Mouse (Mus musculus) ZHBTc4 (cell line): ENCODE measurements at regions not wholly inside any gene's neighbourhood (a gene's known extent, or its start where the extent isn't known, plus 50 kb on each side); places are given as distances from the start of the nearest gene placed in this dataset.

ENCODE experiments used
- DNase-seq: peaks from one replicate; pipeline ENCODE4 v3.0.0-alpha.2; 2011; ENCODE audit warnings: low read depth, low spot score

DNA sequence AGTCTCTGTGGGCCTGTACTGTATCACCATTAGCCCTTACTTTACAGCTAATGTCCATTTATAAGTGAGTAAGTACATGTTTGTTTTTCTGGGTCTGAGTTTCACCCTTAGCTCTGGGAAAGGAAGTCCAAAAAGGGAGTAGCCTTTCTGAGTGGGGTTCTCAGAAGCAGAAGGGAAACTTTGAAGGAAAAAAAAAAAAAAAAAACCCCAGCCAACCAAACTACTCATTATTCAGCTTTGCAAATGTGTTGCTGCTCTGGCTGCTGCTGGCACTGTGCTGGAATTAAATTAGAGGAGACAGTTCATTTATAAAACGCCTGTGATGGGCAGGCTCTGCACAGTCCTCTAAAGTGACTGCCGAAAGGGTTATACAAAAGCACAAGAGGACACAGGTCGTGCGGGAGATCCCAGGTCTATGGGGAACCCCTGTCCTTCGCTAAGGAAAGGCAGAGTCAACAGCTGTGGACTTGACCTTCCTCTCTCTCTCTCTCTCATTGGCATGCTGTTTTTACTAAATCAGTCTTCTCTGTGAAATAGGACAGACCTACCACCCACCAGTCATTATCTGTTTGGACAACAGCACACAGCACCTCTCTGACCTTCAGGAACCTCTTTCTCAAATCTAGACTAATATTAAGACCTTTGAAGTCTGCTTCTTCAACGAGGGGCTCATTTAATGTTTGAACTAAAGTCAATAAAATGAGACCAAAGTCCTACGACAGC lies 165.4 kb downstream of the Cd47 start:
- DNase-seq: no peak

DNA sequence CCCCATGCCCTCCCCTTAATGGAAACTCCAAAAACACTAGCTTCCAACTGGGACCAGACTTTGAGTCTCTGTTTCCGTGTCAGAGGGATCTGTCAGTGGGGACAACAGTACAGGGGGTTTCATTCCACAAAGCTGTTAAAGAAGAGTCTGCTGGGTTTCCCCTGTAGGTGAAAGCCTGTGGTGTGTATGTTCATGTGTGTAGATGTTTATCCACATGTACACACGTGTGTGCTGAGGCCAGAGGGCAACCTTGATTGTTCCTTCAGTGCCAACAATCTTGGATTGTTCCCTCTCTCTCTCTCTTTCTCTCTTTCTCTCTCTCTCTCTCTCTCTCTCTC lies 165.9 kb downstream of the Cd47 start:
- DNase-seq: no peak

DNA sequence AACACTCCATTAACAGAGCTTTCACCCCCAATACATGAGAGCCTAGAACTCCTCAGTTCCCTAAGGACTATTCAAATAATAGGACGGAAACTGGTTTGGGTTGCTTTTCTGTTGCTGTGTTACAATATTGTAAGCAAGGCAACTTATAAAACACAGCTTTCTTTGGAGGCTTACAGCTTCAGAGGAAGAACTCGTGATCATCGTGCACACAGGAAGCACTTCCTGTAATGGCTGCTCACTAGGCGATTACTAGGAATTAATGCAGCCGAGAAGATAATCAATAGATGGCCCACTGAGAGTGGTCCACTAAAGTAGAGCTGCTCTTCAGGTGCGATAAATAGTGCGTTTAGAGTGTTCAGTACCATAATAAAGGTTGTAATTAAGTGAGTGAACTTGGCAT lies 166.8 kb downstream of the Cd47 start:
- DNase-seq: no peak

DNA sequence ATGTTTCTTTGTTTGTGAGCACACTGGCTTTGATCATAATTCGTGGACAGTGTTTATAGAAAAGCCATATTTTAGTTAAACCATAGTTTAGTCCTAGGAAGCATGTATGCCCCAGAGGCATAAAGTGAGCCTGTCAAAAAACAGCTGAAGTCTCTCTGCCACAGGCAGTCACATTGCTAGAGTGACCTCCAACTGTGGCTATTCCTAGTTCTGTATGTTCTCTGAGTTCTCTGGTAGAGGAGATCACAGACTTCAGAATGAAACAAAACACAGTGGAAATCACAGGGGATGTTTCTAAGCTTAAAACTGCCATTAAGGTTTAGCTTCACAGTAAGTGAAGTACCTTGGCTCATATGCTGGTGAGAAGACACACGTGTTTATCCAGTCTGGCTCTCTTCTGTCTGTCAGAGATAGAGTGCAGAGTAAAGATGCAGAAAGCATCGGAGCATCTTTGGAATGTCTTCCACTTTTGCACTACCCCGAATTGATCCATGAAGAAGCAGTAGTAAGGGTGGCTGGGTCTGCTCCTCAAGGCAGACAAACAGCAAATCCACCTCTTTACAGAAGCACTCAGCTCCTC lies 168.0 kb downstream of the Cd47 start:
- no peak for DNase-seq

DNA sequence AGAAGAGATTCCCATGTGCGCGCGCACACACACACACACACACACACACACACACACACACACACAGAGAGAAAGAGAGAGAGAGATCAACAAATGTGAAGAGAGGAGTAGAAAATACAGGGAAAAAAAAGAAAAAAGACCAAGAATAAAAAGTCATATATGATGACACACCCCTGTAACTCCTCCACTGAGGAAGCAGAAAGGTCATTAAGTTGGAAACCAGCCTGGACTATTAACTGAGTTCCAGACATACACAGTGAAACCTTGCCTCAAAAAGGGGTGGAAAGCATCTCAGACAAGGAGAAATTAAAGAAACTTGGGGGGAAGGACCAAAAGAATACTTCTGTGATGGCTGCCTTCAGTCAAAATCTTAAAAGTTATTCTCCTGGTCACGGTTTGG lies 168.7 kb downstream of the Cd47 start:
- DNase-seq: no peak

DNA sequence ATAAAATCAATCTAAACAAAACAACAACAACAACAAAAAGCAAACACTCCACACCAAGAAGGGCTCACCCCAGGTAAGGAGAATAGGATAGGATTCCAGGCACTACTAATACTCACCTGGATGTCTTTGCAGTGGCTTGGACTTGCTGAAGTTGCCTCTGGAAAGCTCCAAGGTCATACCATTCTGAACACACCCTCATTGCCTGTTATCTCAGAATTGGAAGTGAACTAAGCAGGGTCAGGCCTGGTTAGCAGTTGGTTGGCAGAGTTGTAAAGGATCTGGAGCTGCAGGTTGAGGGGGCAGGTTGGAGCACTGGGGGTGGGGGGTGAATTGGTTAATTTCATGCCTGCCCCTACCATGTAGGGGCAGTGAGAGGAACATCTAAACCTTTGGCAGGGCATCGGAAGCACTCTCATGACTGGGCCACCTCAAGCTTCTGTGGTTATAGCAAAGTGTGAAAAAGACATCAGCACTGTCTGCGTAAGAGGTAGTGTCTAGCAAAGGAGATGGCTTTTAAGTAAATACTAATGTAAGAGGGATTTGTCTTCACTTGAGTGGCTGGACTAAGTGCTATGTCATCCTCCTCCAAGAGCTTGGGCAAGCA lies 169.5 kb downstream of the Cd47 start:
- DNase-seq: no peak

DNA sequence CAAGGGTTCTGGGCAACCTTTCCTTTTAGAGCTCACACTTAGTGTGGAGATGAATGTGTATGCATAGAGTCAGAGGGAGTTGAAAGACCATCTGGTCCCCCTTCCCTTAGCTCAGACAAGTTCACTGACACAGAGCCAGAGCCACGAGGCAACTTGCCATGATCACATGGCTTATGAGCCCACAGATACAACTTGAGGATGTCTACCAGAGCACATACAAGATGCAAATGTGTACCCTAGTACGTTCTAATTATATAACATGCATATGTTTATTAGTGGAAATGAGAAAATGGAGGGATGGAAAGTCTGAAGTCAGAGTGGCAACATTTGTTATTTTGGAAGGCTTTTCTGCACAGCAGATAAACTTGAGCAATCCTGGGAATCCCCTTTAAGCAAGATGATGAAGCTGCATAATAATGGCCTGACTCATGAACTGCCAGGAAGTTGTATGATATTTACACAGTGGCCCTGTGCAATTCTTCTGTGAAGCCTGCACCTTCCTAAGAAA lies 170.0 kb downstream of the Cd47 start:
- DNase-seq: no peak

DNA sequence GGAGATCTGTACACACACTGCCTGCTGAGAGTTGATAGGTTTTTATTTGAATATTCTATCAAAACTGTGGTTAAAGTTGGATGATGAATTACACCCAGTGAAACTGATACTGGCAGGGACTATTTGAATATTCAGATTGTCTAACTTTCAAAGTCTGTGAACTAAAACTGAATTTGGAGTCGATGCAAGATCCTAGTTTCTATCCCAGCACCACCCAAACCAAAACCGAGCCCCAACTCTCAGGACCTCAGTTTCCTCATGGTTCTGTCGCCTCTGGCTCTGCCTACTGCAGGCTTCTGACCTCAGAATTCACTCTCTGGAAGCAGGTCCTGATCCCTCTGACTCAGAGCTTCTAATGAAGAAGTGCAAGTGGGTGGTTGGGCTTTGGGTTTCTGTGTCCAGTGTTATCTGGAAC lies 170.8 kb downstream of the Cd47 start:
- no peak for DNase-seq

DNA sequence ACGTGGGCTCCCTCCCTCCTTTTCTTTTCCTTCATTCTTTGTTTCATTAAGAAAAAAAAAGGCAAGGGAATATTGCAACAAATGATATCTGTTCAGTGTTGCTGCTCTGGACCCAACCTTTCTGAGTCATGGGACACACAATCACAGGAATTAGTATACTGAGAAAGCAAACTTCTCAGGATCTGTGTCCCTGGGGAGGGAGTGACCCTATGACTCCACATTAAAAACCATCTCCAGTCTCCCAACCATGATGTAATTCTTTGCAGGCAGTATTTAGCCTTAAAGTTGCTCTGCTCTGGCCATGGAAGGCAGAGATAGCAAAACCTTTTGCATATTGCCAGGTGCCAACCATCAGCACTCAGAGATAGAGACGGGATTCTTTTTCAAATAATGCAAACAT lies 176.9 kb downstream of the Cd47 start:
- DNase-seq: no peak

DNA sequence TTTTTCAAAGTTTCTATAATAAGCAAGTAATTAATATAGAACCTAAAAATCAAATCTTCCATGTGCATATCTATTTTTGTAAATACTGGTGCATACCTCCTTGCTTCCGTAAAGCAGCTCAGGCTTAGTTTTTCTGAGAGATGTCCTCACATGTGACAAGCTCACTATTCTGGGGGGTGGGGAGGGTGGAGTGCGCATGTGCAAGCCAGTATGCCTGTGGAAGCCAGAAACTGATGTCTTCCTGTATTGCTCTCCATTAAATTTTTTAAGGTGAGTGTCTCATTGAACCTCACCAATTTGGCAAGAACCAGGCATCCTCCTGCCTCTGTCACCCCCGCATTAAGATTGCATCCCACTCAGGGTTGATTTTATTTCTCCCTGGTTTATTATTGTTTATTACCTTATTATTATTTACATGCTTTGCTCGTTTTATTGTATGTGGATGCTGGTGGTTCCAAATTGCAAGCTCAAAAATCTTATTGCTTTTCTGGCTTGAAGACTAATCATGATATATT lies 179.2 kb downstream of the Cd47 start:
- DNase-seq: no peak

DNA sequence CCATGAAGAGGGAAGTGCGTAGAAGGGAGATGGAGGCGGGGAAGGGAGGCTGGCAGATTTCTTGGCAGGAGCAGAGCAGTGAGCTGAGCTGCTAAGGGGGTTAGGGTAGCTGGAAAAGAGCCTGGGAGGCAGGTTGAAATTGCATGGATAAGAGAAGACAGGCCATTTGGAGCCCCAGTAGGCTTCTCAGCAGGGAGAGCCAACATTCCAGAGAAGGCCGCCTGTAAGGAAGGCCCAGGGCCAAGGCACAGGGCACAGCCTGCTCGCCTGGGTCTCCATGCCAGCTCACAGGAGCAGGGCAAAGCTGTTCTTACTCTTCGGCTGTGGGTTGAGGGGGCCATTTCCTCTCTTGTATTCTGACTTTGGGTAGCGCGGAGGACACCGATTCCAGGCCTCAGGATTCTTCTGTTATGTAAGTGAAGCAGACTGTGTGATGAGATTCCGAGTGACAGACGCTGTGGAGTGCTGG lies 179.9 kb downstream of the Cd47 start:
- peak; percentile 52 for DNase-seq

DNA sequence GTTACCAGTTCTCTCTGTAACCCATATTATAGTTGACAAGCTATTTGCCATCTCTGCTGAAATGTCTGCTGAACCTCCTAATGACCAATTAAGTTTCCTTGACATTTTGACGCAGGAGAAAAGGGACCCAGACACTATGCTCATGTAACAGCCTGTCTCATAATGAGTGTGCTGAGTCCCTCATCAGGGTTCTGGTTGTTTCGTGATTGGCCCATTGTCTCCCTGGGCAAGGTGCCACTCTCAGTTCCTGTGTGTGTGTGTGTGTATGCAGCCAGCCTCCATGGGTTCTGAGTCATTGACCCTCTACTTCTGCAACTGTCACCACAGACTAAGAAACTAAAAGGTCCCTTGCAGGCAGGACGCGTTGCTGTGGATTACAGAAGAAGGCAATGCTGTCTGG lies 181.8 kb downstream of the Cd47 start:
- DNase-seq: no peak

DNA sequence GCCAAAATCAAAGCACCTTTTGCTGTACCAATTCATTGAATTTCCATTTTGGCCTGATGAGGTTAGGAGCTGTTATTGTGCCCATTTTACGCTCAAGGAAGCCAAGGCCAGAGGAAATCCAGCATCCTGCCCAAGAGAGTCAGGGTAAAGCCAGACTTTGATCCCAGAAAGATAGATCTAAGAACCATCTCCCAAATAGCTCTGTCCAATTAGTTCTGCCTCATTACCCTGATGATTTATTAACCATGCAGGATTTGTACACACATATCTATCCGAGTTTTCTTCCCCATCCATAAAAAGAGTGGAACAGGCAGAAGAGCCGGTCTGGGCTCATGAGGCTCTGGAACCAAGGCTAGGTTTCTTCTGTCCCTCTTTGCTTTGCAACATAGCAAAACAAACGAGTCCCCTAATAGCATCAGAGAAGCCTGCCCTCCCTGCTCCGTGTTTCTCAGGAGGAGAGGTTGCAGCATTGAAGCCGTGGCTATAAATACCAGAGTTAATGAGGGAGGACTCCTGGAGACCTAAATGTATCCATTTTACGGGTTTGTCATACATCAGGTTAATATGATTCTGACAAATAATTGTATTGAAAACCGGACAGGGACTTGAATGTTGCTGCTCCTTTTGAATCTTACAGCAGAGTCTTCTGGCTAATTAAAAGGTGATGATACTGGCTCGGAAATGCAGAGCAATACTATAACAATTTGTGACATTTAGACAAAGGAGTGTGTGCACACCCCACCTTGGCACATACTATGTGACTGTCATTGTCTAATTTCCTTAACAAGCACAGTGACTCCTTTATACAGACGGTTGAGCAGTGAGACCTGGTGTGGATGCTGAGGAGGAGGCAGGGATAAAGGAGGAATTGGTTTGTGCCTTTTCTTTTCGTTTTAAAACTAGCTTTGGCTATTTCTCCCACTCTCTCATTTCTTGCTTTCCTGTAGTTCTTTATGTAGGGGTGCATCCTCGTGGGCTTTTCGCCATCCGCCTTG lies 185.0 kb downstream of the Cd47 start:
- DNase-seq: no peak

DNA sequence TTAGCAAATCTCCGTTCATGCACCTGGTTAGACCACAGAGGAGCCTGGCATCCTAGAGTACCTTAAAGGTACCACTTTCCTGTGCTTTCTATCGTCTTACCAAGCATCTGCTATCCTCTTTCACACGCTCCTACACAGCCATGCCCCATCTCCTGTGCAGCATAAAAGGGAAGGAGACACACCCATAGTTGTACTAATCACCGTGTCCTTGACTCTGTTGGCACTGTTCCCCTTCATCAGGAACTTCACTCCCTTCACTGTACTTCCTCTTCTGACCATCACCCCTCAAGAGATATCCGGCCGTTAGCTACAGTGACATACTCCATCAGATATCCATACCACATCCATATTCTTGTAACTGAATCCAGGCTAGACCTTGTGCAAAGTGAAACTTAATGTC lies 186.6 kb downstream of the Cd47 start:
- peak; percentile 23 for DNase-seq

DNA sequence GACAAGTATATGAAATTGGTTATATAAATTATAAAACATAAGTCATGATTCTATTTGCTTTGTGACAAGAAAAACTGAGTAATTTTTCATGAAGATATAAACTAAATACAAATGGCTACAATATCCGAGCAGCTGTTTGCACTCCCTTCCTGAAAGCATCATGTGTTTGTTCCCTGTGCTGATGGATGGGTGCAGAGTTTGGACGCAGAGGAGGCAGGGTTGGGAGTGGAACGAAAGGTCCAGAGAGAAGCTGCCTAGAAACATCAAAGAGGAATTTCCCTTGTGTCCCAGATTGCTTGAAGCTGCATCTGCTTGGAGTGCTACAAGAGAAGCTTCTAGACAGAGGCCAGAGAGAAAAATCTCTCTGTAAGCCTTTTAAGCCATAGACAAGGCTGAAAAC lies 195.5 kb downstream of the Cd47 start:
- no peak for DNase-seq

DNA sequence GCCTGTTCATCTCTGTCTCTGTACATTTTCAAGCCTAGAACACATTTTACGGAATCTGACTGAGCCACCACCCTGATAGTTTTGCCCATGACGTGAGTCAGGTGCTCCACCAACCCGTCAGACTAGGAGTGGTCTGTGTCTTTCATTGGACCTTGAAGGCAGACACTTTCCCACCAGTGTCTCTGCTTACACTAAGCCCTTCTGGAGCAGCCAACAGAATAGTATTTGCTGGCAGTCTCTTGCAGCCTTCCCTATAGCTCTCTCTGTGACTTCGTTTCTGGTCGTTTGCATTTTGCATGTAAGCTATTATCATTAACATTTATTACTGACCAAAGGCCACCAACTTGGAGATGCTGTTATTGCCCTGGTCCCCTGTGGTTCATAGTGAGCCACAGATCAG lies 196.3 kb downstream of the Cd47 start:
- DNase-seq: no peak

DNA sequence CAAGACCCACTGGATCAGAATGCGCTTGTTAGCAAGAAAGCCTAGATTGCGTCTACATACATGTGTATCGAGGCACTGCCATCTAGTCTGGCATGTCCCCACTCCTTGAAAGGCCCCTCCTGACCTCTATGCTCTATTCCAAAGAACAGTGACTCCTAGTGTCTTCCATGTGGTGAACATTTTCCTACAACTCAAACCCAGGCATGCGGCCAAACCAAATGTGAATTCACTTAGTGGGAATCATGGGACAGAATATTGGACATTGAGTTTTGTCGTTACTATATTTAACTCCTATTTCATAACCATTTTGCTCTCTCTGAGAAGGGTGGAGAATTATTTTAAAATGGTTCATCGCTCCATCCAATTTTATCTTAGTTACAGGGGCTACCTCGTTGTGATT lies 196.7 kb downstream of the Cd47 start:
- DNase-seq: no peak

DNA sequence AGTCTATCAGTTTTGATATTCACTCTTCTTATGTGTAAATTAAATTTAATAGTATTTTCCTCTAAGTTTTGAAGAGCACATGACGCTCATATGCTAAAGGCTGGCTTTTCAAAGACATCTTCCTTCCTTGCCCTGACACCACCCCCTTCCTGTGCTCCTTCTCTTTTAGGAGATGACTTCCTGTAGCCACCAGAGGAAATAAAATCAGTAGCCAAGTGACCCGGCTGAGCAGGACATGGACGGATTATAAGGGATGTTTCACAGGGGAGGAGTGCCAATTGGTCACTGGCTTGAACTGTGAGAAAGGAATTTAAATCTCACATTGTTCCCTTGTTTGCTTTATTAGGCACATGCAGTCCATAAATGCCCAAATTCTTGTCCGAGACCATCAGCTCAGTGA lies 200.5 kb downstream of the Cd47 start:
- no peak for DNase-seq

DNA sequence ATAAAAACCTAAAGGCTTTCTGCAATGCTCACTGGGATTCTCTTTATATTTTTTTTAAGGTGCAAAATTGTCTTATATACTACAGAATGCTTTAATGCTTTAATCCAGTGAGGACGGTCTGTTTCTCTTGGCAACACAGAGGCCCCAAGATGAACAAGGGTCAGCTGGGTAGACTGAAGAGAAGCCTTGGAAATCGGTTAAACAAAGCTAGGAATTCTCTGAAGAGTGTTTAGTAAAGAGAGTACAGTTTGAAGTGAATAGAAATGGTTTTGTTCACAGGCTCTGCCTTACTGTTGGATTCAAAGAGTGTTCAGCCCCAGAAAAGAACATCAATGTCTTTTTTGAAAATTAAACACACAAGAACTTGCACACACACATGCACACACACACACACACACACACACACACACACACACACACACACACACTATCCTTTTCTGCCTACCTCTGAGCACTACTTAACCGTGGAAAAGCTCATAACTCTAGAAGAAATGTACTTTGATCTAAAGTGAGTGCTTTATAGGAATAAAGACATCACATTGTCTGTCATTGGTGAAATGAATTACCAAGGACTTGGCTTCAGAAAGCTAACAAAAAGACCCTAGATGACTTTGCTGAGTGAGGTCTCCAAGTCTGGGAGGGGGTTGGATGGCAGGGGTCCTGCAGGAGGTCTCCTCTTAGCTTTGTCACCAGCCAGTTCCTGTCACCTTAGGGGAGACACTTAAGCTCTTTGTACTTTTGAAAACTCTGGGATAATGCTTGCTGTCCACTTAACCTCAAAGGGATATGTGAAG lies 201.5 kb downstream of the Cd47 start:
- no peak for DNase-seq

DNA sequence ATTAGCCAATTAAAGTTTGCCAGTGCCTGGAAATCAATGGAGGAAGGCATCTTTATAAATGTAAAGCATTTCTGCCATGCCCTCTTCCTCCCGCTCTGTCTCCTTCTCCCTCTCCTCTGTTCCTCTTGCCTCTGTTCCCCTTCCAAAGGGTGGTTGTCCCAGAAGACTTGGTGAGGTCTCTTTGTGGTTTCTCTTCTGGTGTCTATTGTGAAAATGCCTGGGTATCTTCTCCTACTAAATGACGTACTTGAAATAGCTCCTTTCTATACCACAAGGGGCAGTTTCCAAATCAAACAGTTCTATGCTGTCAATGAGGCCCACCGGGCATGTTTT lies 202.1 kb downstream of the Cd47 start:
- DNase-seq: no peak

DNA sequence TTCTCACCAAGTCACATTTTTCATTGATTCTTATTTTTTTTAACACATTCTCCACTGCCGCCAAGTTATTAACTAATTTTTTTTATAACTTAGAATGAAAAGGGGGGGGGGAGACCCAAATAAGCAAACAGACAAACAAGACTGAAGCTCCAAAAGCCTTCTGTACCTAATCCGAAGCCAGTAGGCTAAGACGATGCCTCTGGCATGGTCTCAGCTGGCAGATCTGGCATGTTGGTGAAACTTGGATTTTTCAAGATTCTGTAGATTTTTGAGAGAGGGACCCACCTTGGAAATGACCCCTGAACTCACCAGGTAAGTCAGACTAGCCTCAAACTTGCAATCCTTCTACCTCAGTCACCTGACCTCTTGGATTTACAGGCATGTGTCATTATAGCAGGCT lies 208.7 kb downstream of the Cd47 start:
- DNase-seq: no peak
